Mouse (Mus musculus) retina, postnatal 7 days (tissue): ENCODE measurements around the gene Polr3e.
"Not testable (repeated sequence)": the region's sequence is repeated elsewhere in the genome, so short reads cannot be mapped to it uniquely, and the experiment has no call there.

Source experiments
- DNase-seq: peaks from one replicate; pipeline ENCODE4 v3.0.0-alpha.2; 2012; ENCODE audit warnings: low read depth, low spot score

The Polr3e gene

DNA sequence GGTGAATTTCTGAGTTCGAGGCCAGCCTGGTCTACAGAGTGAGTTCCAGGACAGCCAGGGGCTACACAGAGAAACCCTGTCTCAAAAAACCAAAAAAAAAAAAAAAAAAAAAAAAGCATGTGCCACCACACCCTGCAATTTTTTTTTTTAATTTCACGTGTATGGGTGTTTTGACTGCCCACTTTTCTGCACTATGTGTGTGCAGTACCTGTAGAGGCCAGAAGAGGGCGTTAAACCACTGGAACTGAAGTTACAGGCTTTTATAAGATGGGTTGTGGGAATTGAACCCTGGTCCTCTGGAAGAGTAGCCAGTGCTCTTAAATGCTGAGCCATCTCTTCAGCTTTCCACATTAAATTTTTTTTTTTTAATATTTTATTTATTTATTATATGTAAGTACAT lies 7.4 kb upstream of the Polr3e start:
- not testable (repeated sequence) for DNase-seq

- not testable (repeated sequence) for DNase-seq
Observed at GRCm38 (mm10) chr7:120911268-120911667, 6.3 kb upstream of the Polr3e start.

DNA sequence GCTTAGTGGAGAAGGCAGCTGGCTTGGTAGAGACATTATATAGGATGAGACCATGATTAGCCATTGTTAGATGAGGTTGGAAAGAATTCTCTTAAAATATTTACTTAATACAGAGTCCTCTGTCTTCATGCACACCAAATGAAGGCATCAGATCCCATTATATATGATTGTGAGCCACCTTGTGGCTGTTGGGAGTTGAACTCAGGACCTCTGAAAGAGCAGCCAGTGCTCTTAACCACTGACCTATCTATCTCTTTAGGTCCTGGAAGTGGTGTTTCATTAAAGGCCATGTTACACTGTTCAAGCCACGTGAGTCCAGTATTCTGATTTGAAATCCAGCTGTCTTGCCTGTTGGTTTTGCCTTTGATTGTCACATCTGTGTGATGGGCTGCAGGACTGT lies 4.2 kb upstream of the Polr3e start:
- no peak for DNase-seq

- no peak for DNase-seq
Observed at GRCm38 (mm10) chr7:120916262-120916875, 1.2 kb upstream of the Polr3e start.

GRCm38 (mm10) chr7:120917279-120917591 lies 309 bp upstream of the Polr3e start:
- DNase-seq, result no peak

GRCm38 (mm10) chr7:120918526-120918962 lies 1.0 kb downstream of the Polr3e start:
- DNase-seq, result peak; percentile 49

DNA sequence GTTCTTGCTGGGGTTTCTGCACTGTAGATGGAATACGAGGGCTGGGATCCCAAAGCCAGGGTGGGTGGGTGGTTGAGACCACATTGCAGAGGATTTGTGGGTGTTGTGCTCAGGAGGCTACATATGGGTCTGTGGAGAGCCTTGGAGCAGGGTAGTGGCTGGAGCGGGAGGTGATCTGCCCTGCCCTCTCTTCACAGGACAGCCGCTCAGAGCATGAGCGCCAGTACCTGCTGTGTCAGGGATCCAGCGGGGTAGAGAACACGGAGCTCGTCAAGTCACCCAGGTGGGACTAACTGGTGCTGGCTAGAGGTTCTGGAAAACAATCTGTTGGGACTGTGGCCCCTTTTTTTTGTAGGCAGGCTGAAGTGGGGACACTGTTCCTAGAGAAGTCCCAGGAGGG lies 15.6 kb downstream of the Polr3e start:
- no peak for DNase-seq

DNA sequence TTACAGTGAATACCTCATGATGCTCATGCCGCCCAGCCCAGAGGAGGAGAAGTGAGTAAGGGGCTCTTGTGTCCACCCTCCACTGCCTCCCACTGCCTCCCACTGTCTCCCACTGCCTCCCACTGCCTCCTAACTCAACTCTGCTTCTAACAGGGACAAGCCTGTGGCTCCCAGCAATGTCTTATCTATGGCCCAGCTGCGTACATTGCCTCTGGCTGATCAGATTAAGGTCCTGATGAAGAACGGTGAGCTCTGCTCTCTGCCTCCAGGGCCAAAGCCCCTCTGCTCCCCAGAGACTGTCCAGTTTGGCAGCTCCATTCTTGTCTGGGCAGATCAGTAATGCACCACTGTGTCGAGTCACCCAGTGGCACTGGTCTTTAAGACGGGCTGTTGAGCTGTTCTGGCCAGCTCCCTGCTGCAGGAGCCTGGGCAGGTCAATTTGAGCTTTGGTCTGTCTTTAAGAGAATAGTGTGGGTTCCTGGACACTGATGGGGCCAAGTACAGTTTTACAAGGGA lies 16.2 kb downstream of the Polr3e start:
- DNase-seq, result no peak

- DNase-seq, result peak; percentile 70
Observed at GRCm38 (mm10) chr7:120934716-120935115, 17.2 kb downstream of the Polr3e start.

GRCm38 (mm10) chr7:120936522-120936921 lies 19.0 kb downstream of the Polr3e start:
- no peak for DNase-seq

DNA sequence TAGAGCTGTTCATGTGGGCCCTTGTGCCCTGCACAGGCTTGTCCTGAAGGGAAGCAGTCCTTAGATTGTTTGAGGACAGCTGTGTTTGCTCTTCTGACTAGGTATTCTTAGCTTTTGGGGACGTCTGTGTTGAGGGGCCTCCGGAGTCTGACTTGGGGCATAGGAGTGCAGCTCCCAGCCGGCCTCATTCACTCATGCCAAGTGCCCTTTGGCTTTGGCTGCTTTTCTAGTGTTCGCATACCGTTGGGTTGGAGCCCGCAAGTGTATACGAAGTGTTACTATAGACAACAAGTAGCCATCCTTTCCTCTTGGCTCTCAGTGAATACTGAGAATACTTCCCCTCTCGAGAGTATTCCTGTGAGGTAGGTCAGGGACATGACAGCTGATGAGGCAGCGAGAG lies 20.7 kb downstream of the Polr3e start:
- no peak for DNase-seq

GRCm38 (mm10) chr7:120940343-120940742 lies 22.8 kb downstream of the Polr3e start:
- no peak for DNase-seq

DNA sequence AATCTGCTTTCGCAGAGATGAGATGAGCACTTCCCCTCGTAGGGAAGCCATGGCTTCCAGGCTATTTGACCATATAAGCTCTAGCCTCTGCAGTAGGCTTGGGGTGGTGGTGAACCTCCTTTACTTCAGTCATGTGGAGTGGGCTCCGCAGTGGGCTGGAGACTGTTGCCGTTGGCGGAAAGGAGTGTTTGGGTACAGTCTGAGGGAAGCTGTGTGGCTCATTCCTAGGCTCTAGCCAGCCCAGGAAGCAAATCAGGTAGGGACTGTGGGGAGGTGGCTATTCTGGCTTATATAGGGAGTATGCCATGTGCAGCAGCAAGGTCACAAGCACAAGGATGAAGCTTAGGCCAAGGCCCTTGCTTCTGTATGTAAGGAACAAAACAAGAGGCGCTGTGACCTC lies 23.7 kb downstream of the Polr3e start:
- no peak for DNase-seq

DNA sequence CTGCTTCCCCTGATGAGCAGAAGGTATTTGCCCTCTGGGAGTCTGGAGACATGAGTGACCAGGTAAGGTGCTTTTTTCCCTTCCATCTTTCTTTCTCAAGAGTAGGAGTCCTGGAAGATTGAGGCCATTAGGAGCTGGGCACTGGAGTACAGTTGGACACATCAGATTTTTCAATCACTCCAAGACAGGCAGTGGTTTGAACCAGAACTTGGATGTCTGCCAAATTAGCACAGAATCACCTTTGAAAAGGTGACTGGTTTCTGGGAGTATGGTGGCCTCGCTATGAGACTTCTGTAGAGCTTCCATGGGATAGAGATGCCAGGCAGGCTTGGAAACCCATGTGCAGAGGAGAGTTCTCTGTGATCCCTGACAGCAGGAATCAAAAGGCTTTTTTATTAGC lies 25.0 kb downstream of the Polr3e start:
- DNase-seq, result no peak

GRCm38 (mm10) chr7:120943936-120944509 lies 26.5 kb downstream of the Polr3e start:
- DNase-seq, result no peak

- not testable (repeated sequence) for DNase-seq
Observed at GRCm38 (mm10) chr7:120953591-120953990, 36.0 kb downstream of the Polr3e start.

- peak; percentile 51 for DNase-seq
Observed at GRCm38 (mm10) chr7:120960116-120960515, 42.6 kb downstream of the Polr3e start.

DNA sequence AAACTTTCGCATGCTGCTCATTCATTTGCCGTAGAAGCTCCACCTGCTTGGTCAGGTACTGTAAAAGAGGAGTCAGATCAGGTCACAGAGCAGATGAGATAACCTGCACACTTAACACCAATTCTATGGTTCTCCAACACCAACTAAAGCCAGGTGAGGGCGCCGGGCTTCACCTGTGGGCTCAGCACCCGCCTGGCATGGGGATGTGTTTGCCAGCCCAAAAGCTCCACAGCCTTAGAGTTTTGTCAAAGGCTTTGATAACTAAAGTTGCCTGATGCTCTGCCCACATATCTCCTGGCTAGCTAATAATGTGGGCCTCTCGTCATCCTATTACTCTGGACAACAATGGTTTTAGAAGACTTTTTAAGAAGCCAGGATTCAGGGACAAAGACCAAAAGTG lies 43.1 kb downstream of the Polr3e start:
- DNase-seq, result no peak

- DNase-seq, result no peak
Observed at GRCm38 (mm10) chr7:120961893-120962292, 44.3 kb downstream of the Polr3e start.

- DNase-seq, result no peak
Observed at GRCm38 (mm10) chr7:120963126-120963525, 45.6 kb downstream of the Polr3e start.

GRCm38 (mm10) chr7:120969221-120969620 lies 51.7 kb downstream of the Polr3e start:
- DNase-seq, result no peak

GRCm38 (mm10) chr7:120970112-120970511 lies 52.6 kb downstream of the Polr3e start:
- no peak for DNase-seq

GRCm38 (mm10) chr7:120972471-120972870 lies 54.9 kb downstream of the Polr3e start:
- not testable (repeated sequence) for DNase-seq

GRCm38 (mm10) chr7:120974001-120974400 lies 56.5 kb downstream of the Polr3e start:
- no peak for DNase-seq
